Mouse (Mus musculus) fibroblast of lung, adult 2 months (primary cell): ENCODE results near the gene Map3k15.
A peak's percentile ranks its signal among the peaks of the same experiment; 100 is the strongest.

Experiments used
- DNase-seq: peaks from one replicate; pipeline ENCODE4 v3.0.0-alpha.2; 2011; ENCODE audit warnings: low read depth

Map3k15 gene

GRCm38 (mm10) chrX:159988002-159988960 lies at the start of gene Map3k15:
TSS of gene Map3k15 (plus strand) at chrX:159988433.
- peak; percentile 4 for DNase-seq

- no peak for DNase-seq
Measured at GRCm38 (mm10) chrX:159942569-159942968, 45.7 kb upstream of the Map3k15 start.

- no peak for DNase-seq
Measured at GRCm38 (mm10) chrX:159943586-159943985, 44.6 kb upstream of the Map3k15 start.

GRCm38 (mm10) chrX:159953546-159954429 lies 34.4 kb upstream of the Map3k15 start:
- DNase-seq = peak; percentile 73

GRCm38 (mm10) chrX:159954430-159954779 lies 33.8 kb upstream of the Map3k15 start:
- peak; percentile 21 for DNase-seq

- DNase-seq = no peak
Measured at GRCm38 (mm10) chrX:159955433-159955832, 32.8 kb upstream of the Map3k15 start.

- DNase-seq = no peak
Measured at GRCm38 (mm10) chrX:159961385-159961784, 26.8 kb upstream of the Map3k15 start.

GRCm38 (mm10) chrX:159963273-159963672 lies 25.0 kb upstream of the Map3k15 start:
- DNase-seq = no peak

GRCm38 (mm10) chrX:159963925-159964324 lies 24.3 kb upstream of the Map3k15 start:
- no peak for DNase-seq

- DNase-seq = no peak
Measured at GRCm38 (mm10) chrX:159969025-159969424, 19.2 kb upstream of the Map3k15 start.

GRCm38 (mm10) chrX:159971091-159971779 lies 17.0 kb upstream of the Map3k15 start:
- no peak for DNase-seq

- DNase-seq = no peak
Measured at GRCm38 (mm10) chrX:159973730-159974129, 14.5 kb upstream of the Map3k15 start.

GRCm38 (mm10) chrX:159976243-159976642 lies 12.0 kb upstream of the Map3k15 start:
- DNase-seq = no peak

GRCm38 (mm10) chrX:159995808-159996207 lies 7.6 kb downstream of the Map3k15 start:
- DNase-seq = no peak

- DNase-seq = no peak
Measured at GRCm38 (mm10) chrX:160053306-160053705, 65.1 kb downstream of the Map3k15 start.

GRCm38 (mm10) chrX:160054643-160055042 lies 66.4 kb downstream of the Map3k15 start:
- DNase-seq = no peak

GRCm38 (mm10) chrX:160091973-160092372 lies 103.7 kb downstream of the Map3k15 start:
- DNase-seq = no peak

GRCm38 (mm10) chrX:160107817-160108216 lies 119.6 kb downstream of the Map3k15 start:
- no peak for DNase-seq

- DNase-seq = no peak
Measured at GRCm38 (mm10) chrX:160113777-160114176, 125.5 kb downstream of the Map3k15 start.

- DNase-seq = no peak
Measured at GRCm38 (mm10) chrX:160116074-160116473, 127.8 kb downstream of the Map3k15 start.

- DNase-seq = no peak
Measured at GRCm38 (mm10) chrX:160116658-160117057, 128.4 kb downstream of the Map3k15 start.
